Mouse (Mus musculus) bone marrow, adult 2 months (tissue): ENCODE measurements at regions not wholly inside any gene's neighbourhood (a gene's known extent, or its start where the extent isn't known, plus 50 kb on each side); places are given as distances from the start of the nearest gene placed in this dataset.

ENCODE experiments used
- H3K27ac ChIP-seq: fragments of 200-500 bp; 2 replicates; pipeline ENCODE4 v1.5.1; 2012; ENCODE audit warnings: low read depth, mild to moderate bottlenecking, control low read depth, inconsistent platforms, low read length; ENCODE audit not compliant: control insufficient read depth, poor library complexity, insufficient read depth
- H3K4me1 ChIP-seq: fragments of 200-500 bp; 2 replicates; pipeline ENCODE4 v1.6.1; 2011; ENCODE audit warnings: low read length; ENCODE audit not compliant: control insufficient read depth, insufficient read depth
- H3K4me3 ChIP-seq: fragments of 200-500 bp; replicated peaks from 2 replicates; pipeline ENCODE3; 2011; ENCODE audit warnings: mild to moderate bottlenecking, low read depth, low read length, control low read depth; ENCODE audit not compliant: control insufficient read depth
- CTCF ChIP-seq: fragments of 200-500 bp; IDR thresholded peaks from 2 replicates; pipeline ENCODE4 v1.5.1; 2011; ENCODE audit warnings: low read length, control low read depth; ENCODE audit not compliant: control insufficient read depth, insufficient read depth
- POLR2A ChIP-seq: fragments of 200-500 bp; IDR thresholded peaks from 2 replicates; pipeline ENCODE4 v1.6.1; 2011; ENCODE audit warnings: low read depth, mild to moderate bottlenecking, control low read depth, low read length, borderline replicate concordance; ENCODE audit not compliant: control insufficient read depth
- WGBS: fragments of 180-500 bp; shearing (Covaris S2); methylation state at CpG from one replicate; pipeline ENCODE4 v1.1.7; 2018; 5-methylcytosine and 5-hydroxymethylcytosine counted together

DNA sequence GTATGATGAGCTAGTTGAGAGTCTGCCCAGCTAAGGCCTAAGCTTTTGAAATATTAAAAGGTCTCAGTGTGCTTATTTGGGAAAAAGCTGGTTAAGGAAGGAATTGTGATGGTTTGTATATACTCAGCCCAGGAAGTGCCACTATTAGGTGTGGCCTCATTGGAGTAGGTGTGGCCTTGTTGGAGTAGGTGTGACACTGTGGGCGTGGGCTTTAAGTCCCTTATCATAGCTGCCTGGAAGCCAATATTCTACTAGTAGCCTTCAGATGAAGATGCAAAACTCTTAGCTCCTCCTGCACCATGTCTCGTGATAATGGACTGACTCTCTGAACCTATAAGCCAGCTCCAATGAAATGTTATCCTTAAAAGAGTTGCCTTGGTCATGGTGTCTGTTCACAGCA lies 72.8 kb upstream of the Tut7 start:
- H3K4me1 ChIP-seq: no peaks in the 10 kb centered on the region; the same call in 1 of the 2 replicates
- no peak for TF ChIP-seq POLR2A
- no peak for TF ChIP-seq CTCF
- H3K4me3 ChIP-seq: no peak overlapping the region
- no peak overlapping the region for H3K27ac ChIP-seq
- WGBS: 64% methylated on average over 2 of the region's 2 CpGs

DNA sequence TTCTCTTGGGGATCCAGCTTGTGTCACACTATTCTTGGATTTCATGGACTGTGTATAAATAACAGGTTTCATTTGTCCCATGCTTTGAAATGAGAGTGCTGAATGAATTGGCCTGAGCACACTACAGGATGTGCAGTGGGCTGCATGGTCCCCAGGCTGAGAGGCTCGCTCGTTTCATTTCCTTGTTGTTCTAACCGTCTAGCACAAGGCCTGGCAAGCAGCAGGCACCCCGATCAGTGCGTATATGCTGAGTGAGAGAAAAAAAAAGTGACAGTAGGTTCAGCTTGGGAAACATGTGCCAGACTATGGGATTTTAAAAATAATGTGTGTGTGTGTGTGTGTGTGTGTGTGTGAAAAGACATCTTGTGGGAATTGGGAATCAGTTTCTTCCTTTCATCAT lies 71.1 kb upstream of the Tut7 start:
- Histone ChIP-seq H3K4me1 (no peaks in the 10 kb centered on the region; the same call in 1 of the 2 replicates), H3K4me3 (no peak overlapping the region), H3K27ac (no peak overlapping the region)
- WGBS: 52% methylated on average over 5 of the region's 5 CpGs
- TF ChIP-seq CTCF (no peak), POLR2A (no peak)

DNA sequence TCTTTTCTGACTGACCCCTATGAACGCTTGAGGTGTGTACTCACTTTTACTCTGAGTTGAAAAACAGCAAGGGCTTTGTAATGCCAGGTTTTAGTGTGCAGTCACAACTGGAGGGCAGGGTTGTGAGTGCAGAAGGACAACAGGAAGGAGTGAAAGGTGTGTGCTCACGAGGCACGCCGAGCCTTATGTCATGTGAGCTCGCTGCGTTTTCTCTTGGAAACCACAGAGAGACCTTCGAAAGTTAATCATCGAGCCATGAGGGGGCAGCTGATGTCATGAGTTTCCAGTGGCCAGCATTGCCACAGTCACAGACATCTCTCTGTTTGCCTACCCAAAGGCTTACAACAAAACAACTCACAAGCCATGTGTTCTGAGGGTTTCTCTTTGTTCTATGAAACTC lies 70.0 kb upstream of the Tut7 start:
- 50% methylated on average over 8 of the region's 8 CpGs for WGBS
- TF ChIP-seq POLR2A (no peak), CTCF (no peak)
- no peaks in the 10 kb centered on the region; the same call in 1 of the 2 replicates for H3K4me1 ChIP-seq
- H3K4me3 ChIP-seq: no peak overlapping the region
- H3K27ac ChIP-seq: no peak overlapping the region

DNA sequence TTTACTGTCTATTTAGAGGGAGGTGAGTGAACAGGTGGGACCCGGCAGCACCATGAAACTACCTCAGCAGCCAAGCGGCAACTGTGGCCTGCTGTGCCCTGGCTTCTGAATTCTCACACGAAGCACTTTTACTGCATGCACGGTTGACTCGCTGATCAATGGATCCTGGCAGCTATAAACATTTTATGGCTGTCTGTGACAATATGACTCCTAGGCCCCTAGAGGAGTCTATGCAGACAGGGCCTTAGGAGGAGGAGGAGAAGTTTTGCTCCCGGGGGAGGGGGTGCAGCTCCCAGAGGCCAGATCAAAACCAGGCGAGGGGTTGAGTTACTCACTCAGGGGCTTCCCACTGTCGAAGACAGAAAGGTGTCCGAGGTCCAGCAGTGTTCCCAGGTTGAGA lies 69.4 kb upstream of the Tut7 start:
- H3K4me1 ChIP-seq: no peaks in the 10 kb centered on the region; the same call in 1 of the 2 replicates
- no peak overlapping the region for H3K27ac ChIP-seq
- no peak for TF ChIP-seq POLR2A
- TF ChIP-seq CTCF: no peak
- no peak overlapping the region for H3K4me3 ChIP-seq
- 80% methylated on average over 9 of the region's 9 CpGs for WGBS

DNA sequence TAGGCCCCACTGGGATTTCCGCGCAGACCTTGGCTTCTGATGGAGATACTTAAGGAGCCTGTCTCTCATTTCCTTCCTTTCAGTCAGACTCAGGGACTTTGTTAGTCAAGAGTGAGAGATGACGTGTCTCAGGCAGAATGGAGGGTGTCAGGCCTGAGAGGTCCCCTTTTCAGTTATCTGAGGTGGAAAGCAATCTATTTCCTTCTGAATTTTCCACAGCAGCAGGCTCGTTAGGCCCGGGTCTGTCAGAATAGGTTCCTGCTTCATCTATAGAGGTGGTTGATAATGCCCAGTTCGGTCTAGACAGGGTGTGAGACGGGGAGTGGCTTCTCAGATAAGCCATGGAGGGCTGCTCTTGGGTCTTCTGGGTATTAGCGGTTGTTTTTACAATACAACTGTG lies 68.8 kb upstream of the Tut7 start:
- H3K27ac ChIP-seq: no peak overlapping the region
- 52% methylated on average over 8 of the region's 8 CpGs for WGBS
- H3K4me1 ChIP-seq: no peaks in the 10 kb centered on the region; the same call in 1 of the 2 replicates
- H3K4me3 ChIP-seq: no peak overlapping the region
- TF ChIP-seq POLR2A (no peak), CTCF (no peak)

DNA sequence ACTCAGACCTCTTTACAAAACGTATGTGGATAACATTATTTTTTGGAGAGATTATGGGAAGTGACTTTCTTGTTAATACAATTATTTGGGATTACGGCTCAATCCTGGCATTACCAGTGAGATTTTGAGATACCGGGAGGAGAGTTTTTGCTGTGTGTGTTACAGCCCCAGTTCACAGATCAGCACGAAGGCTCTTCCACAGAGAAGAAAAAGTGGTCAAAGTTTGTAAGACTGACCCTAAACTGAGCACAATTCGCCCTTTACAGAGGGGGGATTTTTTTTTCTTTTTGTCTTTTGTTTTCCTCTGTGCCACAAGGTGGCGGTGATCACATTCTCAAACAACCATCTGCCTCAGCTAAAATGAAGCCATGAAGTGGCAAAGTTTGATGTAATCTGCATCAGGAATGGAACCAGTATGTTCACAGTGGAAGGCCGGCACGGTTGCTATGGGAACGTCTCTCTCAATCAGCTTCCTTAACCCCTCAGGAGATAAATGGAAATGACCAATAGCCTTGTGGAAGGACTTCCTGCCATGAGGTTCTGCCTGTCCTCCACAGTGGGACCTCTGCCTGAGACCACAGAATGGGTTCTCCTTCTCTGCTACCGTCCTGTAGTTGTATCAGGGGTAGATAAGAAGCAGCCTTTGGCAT lies 66.6 kb upstream of the Tut7 start:
- H3K4me1 ChIP-seq: no peaks in the 10 kb centered on the region; the same call in 1 of the 2 replicates
- TF ChIP-seq CTCF: no peak
- no peak for TF ChIP-seq POLR2A
- no peak overlapping the region for H3K27ac ChIP-seq
- WGBS: 24% methylated on average over 10 of the region's 10 CpGs
- no peak overlapping the region for H3K4me3 ChIP-seq

DNA sequence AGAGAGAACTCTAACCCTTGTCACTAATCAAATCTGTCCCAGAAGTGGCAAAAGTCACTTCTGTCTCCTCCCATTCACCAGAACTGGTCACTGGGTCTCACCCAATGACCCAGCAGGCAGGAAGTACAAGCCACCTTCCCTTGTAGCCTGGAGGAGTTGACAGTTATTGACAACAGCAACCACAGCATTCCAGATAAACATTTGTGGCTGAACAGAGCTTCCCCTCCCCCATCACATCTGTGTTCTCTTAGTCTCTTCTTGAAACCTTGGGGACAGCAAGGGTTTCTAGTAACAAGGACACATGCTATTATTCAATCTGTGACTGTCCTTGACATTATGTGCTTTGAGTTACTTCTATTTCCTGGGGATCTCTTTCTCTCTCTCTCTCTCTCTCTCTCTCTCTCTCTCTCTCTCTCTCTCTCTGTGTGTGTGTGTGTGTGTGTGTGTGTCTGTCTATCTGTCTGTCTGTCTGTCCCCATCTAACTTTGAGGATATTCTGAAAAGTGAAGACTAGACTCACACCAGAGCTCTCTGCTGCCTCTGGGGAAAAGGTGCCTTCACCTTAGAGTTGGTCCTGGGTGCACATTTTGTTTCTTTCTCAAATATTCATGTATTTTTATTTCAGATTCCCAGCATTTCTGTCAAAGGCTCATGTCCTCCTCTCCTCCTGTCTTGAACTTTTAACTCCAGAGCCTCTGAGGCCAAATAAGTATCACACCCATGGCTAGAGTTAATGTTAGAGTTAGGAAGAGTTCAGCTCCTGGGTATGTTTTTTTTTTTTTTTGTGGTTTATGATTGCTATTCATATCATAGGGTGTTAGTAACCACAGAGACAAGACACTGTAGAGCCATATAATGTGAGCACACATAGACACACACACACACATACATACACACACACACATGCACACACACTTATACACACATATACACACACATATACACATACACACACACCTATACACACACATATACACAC lies 65.4 kb upstream of the Tut7 start:
- no peak for TF ChIP-seq POLR2A
- TF ChIP-seq CTCF: no peak
- no peak overlapping the region for H3K4me3 ChIP-seq
- H3K4me1 ChIP-seq: no peaks in the 10 kb centered on the region; the same call in 1 of the 2 replicates
- H3K27ac ChIP-seq: no peak overlapping the region

DNA sequence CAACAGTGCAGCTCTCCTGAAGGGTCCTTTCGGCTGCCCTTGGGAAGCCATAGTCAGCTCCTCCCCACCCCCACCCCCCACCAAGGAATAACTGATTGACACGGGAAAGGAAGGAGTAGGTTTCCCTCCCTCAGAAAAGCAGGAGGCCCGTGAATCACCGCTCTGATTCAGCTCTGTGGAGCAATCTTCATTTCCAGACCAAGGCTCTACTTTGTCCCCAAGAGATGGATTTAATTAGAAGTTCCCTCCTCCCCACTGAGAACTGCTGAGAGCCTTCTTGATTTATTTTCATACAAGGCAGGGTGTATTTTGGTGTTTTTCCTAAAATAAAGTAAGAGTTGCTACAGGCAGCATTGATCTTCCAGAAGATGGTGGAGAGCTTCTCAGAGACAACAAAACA lies 64.4 kb upstream of the Tut7 start:
- Histone ChIP-seq H3K27ac (no peak overlapping the region), H3K4me3 (no peak overlapping the region), H3K4me1 (no peaks in the 10 kb centered on the region; the same call in 1 of the 2 replicates)
- WGBS: 77% methylated on average over 4 of the region's 4 CpGs
- TF ChIP-seq POLR2A: no peak
- TF ChIP-seq CTCF: no peak

DNA sequence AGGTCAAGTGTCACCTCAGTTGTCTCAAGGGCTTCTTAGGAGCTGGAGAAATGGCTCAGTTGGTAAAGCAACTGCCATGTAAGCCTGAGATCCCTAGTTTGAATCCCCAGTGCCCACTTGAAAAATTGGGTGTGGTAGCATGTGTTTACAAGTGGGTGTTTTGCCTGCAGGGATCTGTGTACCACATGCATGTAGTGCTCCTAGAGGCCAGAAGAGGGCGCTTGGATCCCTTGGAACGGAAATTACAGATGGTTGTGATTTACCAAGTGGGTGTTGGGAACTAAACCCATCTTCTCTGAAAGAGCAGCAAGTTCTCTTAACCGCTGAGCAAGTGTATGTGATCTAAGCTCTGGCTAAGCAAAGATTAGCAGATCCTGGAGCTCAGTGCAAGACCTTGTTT lies 63.6 kb upstream of the Tut7 start:
- no peak for TF ChIP-seq POLR2A
- TF ChIP-seq CTCF: peak; percentile 47
- Histone ChIP-seq H3K27ac (no peak overlapping the region), H3K4me3 (no peak overlapping the region), H3K4me1 (no peaks in the 10 kb centered on the region; the same call in 1 of the 2 replicates)
- 51% methylated on average over 3 of the region's 3 CpGs for WGBS
